Comparison of ENCODE assay signal across 8 mouse cellular contexts in genomic region chrX:69359360-69359759, GRCm38 (mm10). TPM values are rescaled to one million over a fixed set of nuclear protein-coding genes. Genes with fewer than 3 reads are reported as not detected.
DNase-seq lines count a peak whose midpoint lies in the region; ATAC-seq lines count a peak whose summit lies in the region.

No protein-coding gene starts in this region.

- peak overlapping the region; percentile 62 for H3K4me2 ChIP-seq in embryonic facial prominence, embryonic 14.5 days (ENCODE audit: low read depth, low read length)
- H3K4me2 ChIP-seq in limb, embryonic 13.5 days (replicated peaks), result peak overlapping the region; percentile 66
- peak overlapping the region; percentile 64 for H3K4me2 ChIP-seq in stomach, embryonic 15.5 days

- peak overlapping the region; percentile 60; the same call in 1 of the 2 replicates for H3K4me3 ChIP-seq in embryonic facial prominence, embryonic 14.5 days (ENCODE audit: low read depth, low read length)
- peak overlapping the region; percentile 61 for H3K4me3 ChIP-seq in limb, embryonic 13.5 days
- no peak overlapping the region for H3K4me3 ChIP-seq in stomach, embryonic 15.5 days (replicated peaks)

- no peaks in the 10 kb centered on the region for H3K4me1 ChIP-seq in embryonic facial prominence, embryonic 14.5 days (ENCODE audit: control insufficient read depth, insufficient read depth, low read length)
- peaks cover 3% of the 10 kb centered on the region; the same call in 1 of the 2 replicates for H3K4me1 ChIP-seq in limb, embryonic 13.5 days
- H3K4me1 ChIP-seq in stomach, embryonic 15.5 days, result 0 out of 2 replicates have a peak, but pooled peaks cover 3% of the 10 kb centered on the region

- H3K36me3 ChIP-seq in embryonic facial prominence, embryonic 14.5 days (ENCODE audit: control insufficient read depth, insufficient read depth, low read length), result no peaks in the 10 kb centered on the region
- H3K36me3 ChIP-seq in limb, embryonic 13.5 days, result no peaks in the 10 kb centered on the region
- H3K36me3 ChIP-seq in stomach, embryonic 15.5 days, result no peaks in the 10 kb centered on the region

- H3K27me3 ChIP-seq in embryonic facial prominence, embryonic 14.5 days (replicated peaks; ENCODE audit: control insufficient read depth, insufficient read depth, low read length), result peaks cover 15% of the 10 kb centered on the region
- H3K27me3 ChIP-seq in limb, embryonic 13.5 days, result peaks cover 26% of the 10 kb centered on the region; the same call in 1 of the 2 replicates
- H3K27me3 ChIP-seq in stomach, embryonic 15.5 days (replicated peaks), result no peaks in the 10 kb centered on the region; the same call in 1 of the 2 replicates

- ATAC-seq in embryonic facial prominence, embryonic 14.5 days (ENCODE audit: low read depth), result no peak
- no peak for ATAC-seq in limb, embryonic 13.5 days (ENCODE audit: low FRiP score, low read depth)
- no peak for ATAC-seq in stomach, embryonic 15.5 days (ENCODE audit: insufficient read depth, low FRiP score, low read depth)

- peak; percentile 7 to 20 for DNase-seq in heart, adult 18-20 months
- DNase-seq in heart, postnatal 25 days (ENCODE audit: low spot score), result no peak
- DNase-seq in embryonic facial prominence, embryonic 14.5 days (ENCODE audit: low spot score), result peak; percentile 25
- peak; percentile 17 to 25 for DNase-seq in heart, postnatal 10 days
- no peak for DNase-seq in embryo, embryonic 11 days
- DNase-seq in kidney, adult 11 months, result no peak

- no peaks in the 10 kb centered on the region for H3K9me3 ChIP-seq in embryonic facial prominence, embryonic 14.5 days (ENCODE audit: control insufficient read depth, low read length)
- no peaks in the 10 kb centered on the region for H3K9me3 ChIP-seq in limb, embryonic 13.5 days
- H3K9me3 ChIP-seq in stomach, embryonic 15.5 days, result no peaks in the 10 kb centered on the region

- intact Hi-C loops in heart, postnatal 25 days (cut with DNase I), result no loop called here
- intact Hi-C loops in heart, postnatal 10 days (cut with DNase I), result no loop called here

- H3K27ac ChIP-seq in embryonic facial prominence, embryonic 14.5 days (replicated peaks; ENCODE audit: low read depth, low read length), result no peak overlapping the region
- H3K27ac ChIP-seq in limb, embryonic 13.5 days, result no peak overlapping the region; the same call in 1 of the 2 replicates
- H3K27ac ChIP-seq in stomach, embryonic 15.5 days, result no peak overlapping the region

- WGBS in embryonic facial prominence, embryonic 14.5 days, result 34% methylated on average over 5 of the region's 5 CpGs
- WGBS in limb, embryonic 13.5 days, result 21% methylated on average over 5 of the region's 5 CpGs
- WGBS in stomach, embryonic 15.5 days, result 38% methylated on average over 5 of the region's 5 CpGs

- no peak overlapping the region for H3K9ac ChIP-seq in embryonic facial prominence, embryonic 14.5 days (ENCODE audit: low read depth, low read length)
- H3K9ac ChIP-seq in limb, embryonic 13.5 days, result no peak overlapping the region
- no peak overlapping the region for H3K9ac ChIP-seq in stomach, embryonic 15.5 days

RNA-seq across cellular contexts. Expression of gene Aff2, which starts 0.7 kb away (rescaled TPM):
- total RNA-seq in heart, adult 18-20 months (2021), result 1 to 10 TPM; 3.4 to 4.2 TPM
- 1 to 10 TPM; 1.8 to 2.7 TPM for total RNA-seq in heart, postnatal 25 days (2021)
- polyA plus RNA-seq in embryonic facial prominence, embryonic 14.5 days (2014; fragmentation: Nextera tagmentation; extraction: Ambion mirVana), result 5.7 and 6.8 TPM in 2 replicates
- 1 to 10 TPM; 4.8 to 5.3 TPM for total RNA-seq in heart, postnatal 10 days (2021)
- 13.4 and 15.8 TPM in 2 replicates for polyA plus RNA-seq in limb, embryonic 13.5 days (2015; fragmentation: Nextera tagmentation; extraction: Ambion mirVana)
- polyA plus RNA-seq in stomach, embryonic 15.5 days (2015; fragmentation: Nextera tagmentation; extraction: Ambion mirVana), result 2.9 and 3.5 TPM in 2 replicates

Comparison
In these comparisons a context has a peak if more than half of its experiments do, and no peak if none do; other contexts are left out.
1. DNase-seq: peak in heart, adult 18-20 months (2 of 2), embryonic facial prominence, embryonic 14.5 days (single experiment) and heart, postnatal 10 days (2 of 2); none in heart, postnatal 25 days (single experiment), embryo, embryonic 11 days (single experiment) and kidney, adult 11 months (single experiment).
2. Peak in every context shown above with its lines, with median percentiles within 50 percentile points of each other: H3K4me2 ChIP-seq.